Mouse (Mus musculus): ENCODE measurements at regions not wholly inside any gene's neighbourhood (a gene's known extent, or its start where the extent isn't known, plus 50 kb on each side); places are given as distances from the start of the nearest gene placed in this dataset.

GRCm38 (mm10) chr4:82155642-82156320 lies 549.8 kb downstream of the Nfib start:
- no peaks in the 10 kb centered on the region for H3K4me1 ChIP-seq
- no peak overlapping the region for H3K9ac ChIP-seq
- H3K27me3 ChIP-seq = no peaks in the 10 kb centered on the region
- H3K4me2 ChIP-seq = no peak overlapping the region
- H3K36me3 ChIP-seq (replicated peaks) = no peaks in the 10 kb centered on the region
- H3K9me3 ChIP-seq = no peaks in the 10 kb centered on the region
- no peak overlapping the region for H3K27ac ChIP-seq
- H3K4me3 ChIP-seq (replicated peaks) = no peak overlapping the region
- WGBS = 43% methylated on average over 7 of the region's 7 CpGs
- ATAC-seq (ENCODE audit: low FRiP score) = no peak

DNA sequence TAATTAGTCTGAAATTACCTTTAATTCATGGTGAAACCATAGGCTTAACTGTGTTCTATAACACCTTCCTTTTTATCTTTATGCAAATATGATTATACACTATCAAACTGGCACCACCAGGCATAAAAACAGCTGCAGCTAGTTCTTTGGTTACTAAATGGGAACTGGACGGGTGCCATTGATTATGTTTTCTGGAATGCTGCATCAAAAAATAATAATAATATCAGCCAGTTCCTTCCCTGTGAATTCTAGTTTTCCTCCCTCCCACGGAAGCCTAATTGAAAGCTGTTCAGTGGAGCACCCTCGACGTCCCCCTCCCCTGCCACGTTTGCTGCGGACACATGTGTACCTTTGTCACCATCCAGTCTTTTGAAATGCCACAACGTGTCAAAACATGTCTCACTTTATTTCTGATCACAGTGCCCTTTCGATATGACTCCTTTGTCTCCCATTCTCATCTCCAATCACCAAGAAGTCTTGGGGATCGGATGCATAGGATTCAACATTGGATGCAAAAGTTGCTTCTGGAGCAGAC lies 551.5 kb downstream of the Nfib start:
- Histone ChIP-seq H3K27me3 (no peaks in the 10 kb centered on the region), H3K4me1 (no peaks in the 10 kb centered on the region), H3K27ac (no peak overlapping the region), H3K9me3 (no peaks in the 10 kb centered on the region), H3K36me3 (replicated peaks) (no peaks in the 10 kb centered on the region), H3K4me3 (replicated peaks) (no peak overlapping the region), H3K4me2 (no peak overlapping the region), H3K9ac (no peak overlapping the region)
- ATAC-seq (ENCODE audit: low FRiP score) = no peak
- WGBS = 78% methylated on average over 9 of the region's 9 CpGs

- no peaks in the 10 kb centered on the region for H3K4me1 ChIP-seq
- H3K9ac ChIP-seq = no peak overlapping the region
- H3K4me2 ChIP-seq = no peak overlapping the region
- 71% methylated on average over 5 of the region's 5 CpGs for WGBS
- ATAC-seq (ENCODE audit: low FRiP score) = no peak
- H3K4me3 ChIP-seq (replicated peaks) = no peak overlapping the region
- H3K36me3 ChIP-seq (replicated peaks) = no peaks in the 10 kb centered on the region
- H3K27ac ChIP-seq = no peak overlapping the region
- no peaks in the 10 kb centered on the region for H3K27me3 ChIP-seq
- no peaks in the 10 kb centered on the region for H3K9me3 ChIP-seq
These were observed 551.9 kb downstream of the Nfib start for GRCm38 (mm10) chr4:82153604-82154003.

DNA sequence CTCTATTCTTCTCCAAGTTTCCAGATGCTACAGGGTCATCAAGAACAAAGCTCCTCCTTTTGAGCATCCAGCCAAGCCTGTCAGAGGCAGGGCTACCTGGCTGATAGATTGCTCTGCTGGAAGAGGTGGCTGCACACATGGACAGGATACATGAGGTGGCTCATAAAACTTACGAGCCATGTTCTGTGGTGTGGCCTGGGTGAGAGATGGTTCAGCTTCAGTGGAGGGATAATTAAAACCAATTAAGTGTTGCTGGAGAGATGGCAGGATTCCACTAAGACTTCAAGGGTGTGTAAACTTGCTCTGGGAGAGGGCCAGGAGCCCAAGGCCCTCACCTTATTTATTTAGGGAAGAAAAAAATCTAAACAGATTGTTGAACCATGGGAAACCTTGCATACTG lies 555.6 kb downstream of the Nfib start:
- Histone ChIP-seq H3K9ac (no peak overlapping the region), H3K4me1 (no peaks in the 10 kb centered on the region), H3K4me2 (no peak overlapping the region), H3K27me3 (no peaks in the 10 kb centered on the region), H3K36me3 (replicated peaks) (no peaks in the 10 kb centered on the region), H3K9me3 (no peaks in the 10 kb centered on the region), H3K27ac (no peak overlapping the region), H3K4me3 (replicated peaks) (no peak overlapping the region)
- WGBS = 73% methylated on average over 1 of the region's 1 CpGs
- no peak for ATAC-seq (ENCODE audit: low FRiP score)

GRCm38 (mm10) chr4:82148129-82149064 lies 557.2 kb downstream of the Nfib start:
- no peaks in the 10 kb centered on the region for H3K4me1 ChIP-seq
- H3K27me3 ChIP-seq = no peaks in the 10 kb centered on the region
- no peak overlapping the region for H3K4me2 ChIP-seq
- no peaks in the 10 kb centered on the region for H3K36me3 ChIP-seq (replicated peaks)
- H3K9me3 ChIP-seq = no peaks in the 10 kb centered on the region
- no peak overlapping the region for H3K4me3 ChIP-seq (replicated peaks)
- no peak overlapping the region for H3K27ac ChIP-seq
- no peak overlapping the region for H3K9ac ChIP-seq
- ATAC-seq (ENCODE audit: low FRiP score) = no peak
- 47% methylated on average over 6 of the region's 6 CpGs for WGBS

DNA sequence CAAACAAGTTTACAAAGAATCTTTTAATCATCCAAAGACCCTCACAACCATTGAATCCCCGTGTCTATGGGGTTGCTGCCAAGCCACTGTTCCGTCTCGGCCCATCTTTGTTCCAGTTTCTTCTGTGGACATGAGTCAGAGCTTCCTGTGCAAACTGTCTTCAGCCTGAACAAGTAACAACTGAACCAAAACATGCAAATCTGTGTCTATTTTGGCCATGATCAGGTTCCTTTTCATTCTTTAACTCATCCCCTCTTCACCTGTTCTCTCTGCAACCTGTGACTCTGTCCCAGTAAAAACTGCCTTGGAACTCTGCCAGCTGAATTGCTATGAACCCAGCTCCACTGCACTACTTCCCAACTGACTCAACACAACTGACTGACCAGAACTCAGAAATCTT lies 563.2 kb downstream of the Nfib start:
- no peaks in the 10 kb centered on the region for H3K4me1 ChIP-seq
- no peaks in the 10 kb centered on the region for H3K36me3 ChIP-seq (replicated peaks)
- H3K27me3 ChIP-seq = no peaks in the 10 kb centered on the region
- no peak overlapping the region for H3K9ac ChIP-seq
- H3K9me3 ChIP-seq = no peaks in the 10 kb centered on the region
- no peak overlapping the region for H3K4me2 ChIP-seq
- ATAC-seq (ENCODE audit: low FRiP score) = no peak
- WGBS = 78% methylated on average over 3 of the region's 3 CpGs
- H3K4me3 ChIP-seq (replicated peaks) = no peak overlapping the region
- no peak overlapping the region for H3K27ac ChIP-seq

DNA sequence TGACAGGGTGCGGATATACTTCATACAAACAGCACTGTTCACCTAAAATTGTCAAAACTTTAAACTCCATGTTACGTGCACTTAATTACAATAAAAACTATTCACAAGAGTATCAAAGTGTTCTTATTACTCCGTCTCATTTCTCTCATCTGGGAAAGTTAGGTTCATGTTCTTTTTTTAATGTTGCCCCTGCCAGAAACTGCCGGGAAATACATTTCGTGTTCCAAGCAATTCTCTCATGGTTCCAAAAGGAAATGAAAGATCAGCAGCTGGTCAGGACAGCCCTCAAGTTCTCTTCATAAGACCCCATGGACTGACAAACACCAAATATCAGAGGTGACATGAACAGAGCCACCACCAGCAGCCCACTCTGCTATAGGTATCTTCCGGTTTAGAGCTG lies 565.7 kb downstream of the Nfib start:
- no peak overlapping the region for H3K9ac ChIP-seq
- H3K4me3 ChIP-seq (replicated peaks) = no peak overlapping the region
- no peaks in the 10 kb centered on the region for H3K27me3 ChIP-seq
- 94% methylated on average over 6 of the region's 6 CpGs for WGBS
- no peak for ATAC-seq (ENCODE audit: low FRiP score)
- no peaks in the 10 kb centered on the region for H3K36me3 ChIP-seq (replicated peaks)
- H3K9me3 ChIP-seq = no peaks in the 10 kb centered on the region
- no peak overlapping the region for H3K27ac ChIP-seq
- no peaks in the 10 kb centered on the region for H3K4me1 ChIP-seq
- H3K4me2 ChIP-seq = no peak overlapping the region

DNA sequence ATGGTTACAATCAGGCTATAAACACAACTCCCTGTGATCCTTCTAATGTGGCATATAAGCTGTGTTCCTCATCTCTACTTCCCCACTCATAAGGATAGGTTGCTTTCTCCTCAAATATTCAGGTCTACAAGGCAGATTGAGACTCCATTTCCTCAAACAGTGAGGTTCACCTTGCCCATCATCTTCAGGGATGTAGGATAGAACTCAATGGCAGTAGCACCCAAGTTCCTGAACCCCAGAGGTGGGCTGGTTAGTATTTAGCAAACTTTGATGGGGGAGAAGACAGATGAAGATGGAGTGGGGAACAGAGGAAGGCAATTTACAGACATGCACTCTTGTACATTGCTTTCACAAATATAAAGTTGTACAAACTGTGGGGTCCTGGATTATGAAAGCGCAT lies 566.5 kb downstream of the Nfib start:
- H3K27me3 ChIP-seq = no peaks in the 10 kb centered on the region
- H3K4me3 ChIP-seq (replicated peaks) = no peak overlapping the region
- no peak overlapping the region for H3K9ac ChIP-seq
- no peak for ATAC-seq (ENCODE audit: low FRiP score)
- WGBS = 97% methylated on average over 1 of the region's 1 CpGs
- no peaks in the 10 kb centered on the region for H3K9me3 ChIP-seq
- no peak overlapping the region for H3K4me2 ChIP-seq
- no peaks in the 10 kb centered on the region for H3K4me1 ChIP-seq
- no peak overlapping the region for H3K27ac ChIP-seq
- H3K36me3 ChIP-seq (replicated peaks) = no peaks in the 10 kb centered on the region

GRCm38 (mm10) chr4:82132851-82133250 lies 572.7 kb downstream of the Nfib start:
- ATAC-seq (ENCODE audit: low FRiP score) = no peak
- Histone ChIP-seq H3K36me3 (replicated peaks) (no peaks in the 10 kb centered on the region), H3K4me2 (no peak overlapping the region), H3K9me3 (no peaks in the 10 kb centered on the region), H3K27ac (no peak overlapping the region), H3K4me3 (replicated peaks) (no peak overlapping the region), H3K4me1 (no peaks in the 10 kb centered on the region), H3K9ac (no peak overlapping the region), H3K27me3 (no peaks in the 10 kb centered on the region)
- 88% methylated on average over 3 of the region's 3 CpGs for WGBS

GRCm38 (mm10) chr4:82132326-82132725 lies 573.2 kb downstream of the Nfib start:
- H3K36me3 ChIP-seq (replicated peaks) = no peaks in the 10 kb centered on the region
- no peaks in the 10 kb centered on the region for H3K4me1 ChIP-seq
- H3K4me3 ChIP-seq (replicated peaks) = no peak overlapping the region
- WGBS = 87% methylated on average over 4 of the region's 4 CpGs
- no peak overlapping the region for H3K4me2 ChIP-seq
- H3K27me3 ChIP-seq = no peaks in the 10 kb centered on the region
- H3K27ac ChIP-seq = no peak overlapping the region
- no peak overlapping the region for H3K9ac ChIP-seq
- ATAC-seq (ENCODE audit: low FRiP score) = no peak
- no peaks in the 10 kb centered on the region for H3K9me3 ChIP-seq

DNA sequence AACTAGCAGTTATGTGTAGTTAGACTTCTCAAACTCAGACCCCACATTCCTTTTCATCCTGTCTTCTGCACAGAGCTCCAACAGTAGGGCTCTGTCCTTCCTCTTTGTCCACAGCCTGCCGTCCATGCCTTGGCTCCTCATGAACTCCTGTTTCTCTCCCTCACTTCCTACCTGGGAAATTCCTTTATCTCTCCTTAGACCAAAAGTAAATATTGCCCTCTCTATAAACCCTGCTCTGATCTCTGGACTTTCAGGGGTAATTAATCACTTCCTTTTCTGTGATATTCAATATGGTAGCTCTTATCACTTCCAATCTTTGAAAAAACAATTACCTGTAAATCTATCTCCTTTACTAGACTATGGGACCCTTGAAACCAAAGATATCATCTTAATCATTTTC lies 576.1 kb downstream of the Nfib start:
- 77% methylated on average over 1 of the region's 1 CpGs for WGBS
- Histone ChIP-seq H3K4me2 (no peak overlapping the region), H3K4me1 (no peaks in the 10 kb centered on the region), H3K4me3 (replicated peaks) (no peak overlapping the region), H3K36me3 (replicated peaks) (no peaks in the 10 kb centered on the region), H3K9ac (no peak overlapping the region), H3K27me3 (no peaks in the 10 kb centered on the region), H3K9me3 (no peaks in the 10 kb centered on the region), H3K27ac (no peak overlapping the region)
- ATAC-seq (ENCODE audit: low FRiP score) = no peak

- Histone ChIP-seq H3K4me1 (no peaks in the 10 kb centered on the region; the same call in 1 of the 2 replicates), H3K9ac (no peak overlapping the region), H3K4me2 (no peak overlapping the region), H3K27ac (no peak overlapping the region), H3K27me3 (no peaks in the 10 kb centered on the region), H3K36me3 (replicated peaks) (no peaks in the 10 kb centered on the region), H3K9me3 (no peaks in the 10 kb centered on the region), H3K4me3 (replicated peaks) (no peak overlapping the region)
- WGBS = 87% methylated on average over 5 of the region's 5 CpGs
- ATAC-seq (ENCODE audit: low FRiP score) = no peak
These were observed 581.8 kb downstream of the Nfib start for GRCm38 (mm10) chr4:82123733-82124132.

Measured in forebrain, embryonic 12.5 days (tissue).